In genomic region chr10:10928798-10929366, GRCm38 (mm10) we compare ENCODE assay signal across 14 mouse cellular contexts.
"Had no signal": no experiment of that assay in that cellular context is flagged by ENCODE, and none has a peak within 500 bp of the region (broad histone marks: within the 10 kb centered on the region; RNA-seq: fewer than 3 reads in every experiment).

No protein-coding gene starts in this region.

- H3K4me1 ChIP-seq: kidney, embryonic 15.5 days; limb, embryonic 10.5 days; liver, embryonic 15.5 days; neural tube, embryonic 15.5 days had no signal

- H3K27ac ChIP-seq: kidney, embryonic 15.5 days; limb, embryonic 10.5 days; liver, embryonic 15.5 days; neural tube, embryonic 15.5 days had no signal

- H3K36me3 ChIP-seq: kidney, embryonic 15.5 days; limb, embryonic 10.5 days; liver, embryonic 15.5 days; neural tube, embryonic 15.5 days had no signal

- H3K9ac ChIP-seq: kidney, embryonic 15.5 days; liver, embryonic 15.5 days; neural tube, embryonic 15.5 days had no signal

- H3K27me3 ChIP-seq: kidney, embryonic 15.5 days; liver, embryonic 15.5 days; neural tube, embryonic 15.5 days had no signal

- H3K4me3 ChIP-seq: kidney, embryonic 15.5 days; limb, embryonic 10.5 days; liver, embryonic 15.5 days; myocyte; neural tube, embryonic 15.5 days had no signal

- H3K9me3 ChIP-seq: kidney, embryonic 15.5 days; limb, embryonic 10.5 days; liver, embryonic 15.5 days; neural tube, embryonic 15.5 days had no signal

- DNase-seq: kidney, adult 2 months; kidney, postnatal 14 days; lung, adult 2 months; lung, postnatal 36 days; right cerebral cortex, adult 18-20 months; right cerebral cortex, postnatal 25 days; thymus, postnatal 4 days had no signal

- ATAC-seq: lung, postnatal 0 days had no signal

- H3K4me2 ChIP-seq: kidney, embryonic 15.5 days; liver, embryonic 11.5 days; liver, embryonic 15.5 days; neural tube, embryonic 15.5 days had no signal
